Mouse (Mus musculus) urinary bladder, postnatal 10 days (tissue): ENCODE measurements around the gene Skint6.
"Not testable (repeated sequence)": the region's sequence is repeated elsewhere in the genome, so short reads cannot be mapped to it uniquely, and the experiment has no call there.

Experiments
- DNase-seq: peaks from one replicate; pipeline ENCODE4 v3.0.0; 2022; ENCODE audit warnings: low spot score

Skint6 gene

DNA sequence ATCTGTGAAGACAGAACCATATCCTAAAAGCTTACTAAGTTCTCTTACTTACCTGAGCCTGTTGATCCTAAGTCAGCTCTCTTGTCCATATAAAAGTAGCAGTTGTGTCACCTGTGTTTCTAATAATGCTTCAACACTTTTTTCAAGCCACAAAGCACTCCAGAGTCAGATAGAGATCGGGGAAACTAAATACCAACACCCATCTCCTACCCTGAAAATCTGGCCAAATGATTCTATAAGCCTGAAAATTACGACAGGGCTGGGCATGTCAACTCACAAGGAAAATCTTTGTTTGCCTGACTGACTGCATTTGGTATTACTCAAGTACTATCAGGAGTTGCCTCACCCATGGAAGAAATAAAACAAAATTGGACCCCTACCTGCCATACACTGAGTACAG is at the start of gene Skint6:
TSS of gene Skint6 (minus strand) at position 101 of the 400 bp plus-strand sequence.
- DNase-seq = no peak

- no peak for DNase-seq
Observed at GRCm38 (mm10) chr4:113320911-113321310, 34.1 kb upstream of the Skint6 start.

- DNase-seq = no peak
Observed at GRCm38 (mm10) chr4:113301773-113302473, 15.2 kb upstream of the Skint6 start.

- no peak for DNase-seq
Observed at GRCm38 (mm10) chr4:113263363-113264060, 23.3 kb downstream of the Skint6 start.

DNA sequence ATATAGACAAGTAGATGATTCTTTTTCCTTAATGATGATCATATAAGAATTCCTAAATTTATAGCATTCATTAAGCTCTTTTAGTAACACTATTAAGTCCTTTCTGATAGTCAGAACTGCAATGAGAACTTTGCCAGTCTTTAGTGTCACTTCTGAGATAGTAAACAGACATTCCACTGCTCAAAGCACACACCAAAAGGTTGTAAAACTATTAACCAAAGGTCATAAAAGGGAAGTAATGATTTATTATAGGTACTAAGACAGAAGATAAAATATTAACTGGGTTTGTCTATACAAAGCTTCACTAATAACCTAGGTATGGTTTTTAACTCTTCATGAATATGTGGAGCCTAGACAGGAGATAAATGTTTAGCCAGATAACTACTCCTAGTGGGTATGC is 41.0 kb downstream of the Skint6 start:
- DNase-seq = no peak

- no peak for DNase-seq
Observed at GRCm38 (mm10) chr4:113067621-113068020, 219.2 kb downstream of the Skint6 start.

DNA sequence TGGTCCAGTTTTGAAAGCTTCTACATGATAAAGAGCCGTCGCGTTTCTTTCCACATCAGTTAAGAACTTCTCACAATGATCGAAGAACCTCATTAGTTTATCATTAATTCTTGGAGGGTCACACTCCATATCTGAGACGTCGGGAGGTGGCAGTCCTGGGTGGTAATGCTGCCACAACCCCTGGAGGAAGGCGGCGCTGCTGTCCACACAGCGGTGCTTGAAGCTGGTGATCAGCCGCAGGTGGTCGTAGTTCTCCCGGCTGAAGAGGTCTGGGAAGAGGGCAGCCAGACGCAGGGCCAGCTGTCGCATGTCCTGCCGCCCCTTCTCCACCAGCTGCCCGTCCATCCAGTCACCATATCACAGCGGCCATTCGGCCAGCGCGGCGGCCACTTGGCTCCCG is 307.6 kb downstream of the Skint6 start:
- DNase-seq = not testable (repeated sequence)

DNA sequence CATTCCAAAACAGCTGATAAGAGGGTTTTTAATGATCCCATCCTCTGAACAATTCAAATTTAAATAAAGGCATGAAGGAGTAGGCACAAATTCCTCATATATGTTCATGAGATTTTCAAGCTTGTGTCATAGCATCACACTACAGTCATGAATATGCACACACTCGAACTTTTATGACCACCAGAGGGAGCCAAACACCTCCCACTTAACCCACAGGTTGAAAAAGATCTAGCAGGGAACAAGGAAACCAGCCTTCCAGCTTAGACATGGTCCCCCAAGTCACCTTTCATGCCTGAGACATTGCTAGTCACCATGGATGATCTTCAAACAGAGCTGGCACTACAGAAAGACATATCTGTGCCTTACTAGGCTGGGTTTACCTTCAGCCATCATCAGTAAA is 496.1 kb downstream of the Skint6 start:
- no peak for DNase-seq

DNA sequence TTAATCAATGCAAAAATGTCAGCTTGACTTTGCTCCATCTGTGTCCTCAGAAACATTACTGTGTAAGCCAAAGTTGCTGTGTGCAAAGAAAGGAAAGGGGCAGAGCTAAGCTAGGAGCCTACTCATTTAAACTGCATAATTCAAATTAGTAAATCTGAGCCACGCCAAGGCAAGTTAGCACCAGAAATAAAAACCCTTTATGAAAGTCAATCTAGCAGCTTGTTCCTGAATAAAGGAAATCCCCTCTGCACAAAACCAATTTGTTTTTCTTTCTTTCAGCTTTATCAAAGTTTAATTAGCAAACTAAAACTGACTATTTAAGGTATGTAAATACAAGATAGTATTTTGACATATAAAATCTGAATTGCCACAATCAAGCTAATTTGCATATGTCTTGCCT is 512.0 kb downstream of the Skint6 start, which contains the start of gene Skint10:
TSS of gene Skint10 (minus strand) at position 101 of the 400 bp plus-strand sequence.
- DNase-seq = no peak
